Mouse (Mus musculus) heart, adult 8-10 months (tissue): Measurements from ENCODE around the gene Hap1. TPM values are rescaled to one million over a fixed set of nuclear protein-coding genes. Genes with fewer than 3 reads are reported as not detected.

Experiments used
- DNase-seq: peaks from one replicate; pipeline ENCODE4 v3.0.0; 2022; ENCODE audit warnings: low spot score
- total RNA-seq, 4 experiments: library from RNA; stranded (reverse); gene quantifications; 2 replicates each; pipeline ENCODE4 v1.2.4; 2022

Hap1 gene
- 1 to 10 TPM; 1.0 to 2.5 (median 2.0) TPM for total RNA-seq

- DNase-seq: peak; percentile 70
Observed at GRCm38 (mm10) chr11:100355972-100356818, at the start of gene Hap1. Gene Hap1 (minus strand): TSS chr11:100356128.

GRCm38 (mm10) chr11:100404456-100405074 lies 48.6 kb upstream of the Hap1 start:
- no peak for DNase-seq

GRCm38 (mm10) chr11:100403445-100404134 lies 47.7 kb upstream of the Hap1 start:
- no peak for DNase-seq

- no peak for DNase-seq
Observed at GRCm38 (mm10) chr11:100402682-100403081, 46.8 kb upstream of the Hap1 start.

- no peak for DNase-seq
Observed at GRCm38 (mm10) chr11:100402240-100402639, 46.3 kb upstream of the Hap1 start.

GRCm38 (mm10) chr11:100400842-100401241 lies 44.9 kb upstream of the Hap1 start:
- no peak for DNase-seq

GRCm38 (mm10) chr11:100399727-100400538 lies 44.0 kb upstream of the Hap1 start:
- DNase-seq: no peak

- no peak for DNase-seq
Observed at GRCm38 (mm10) chr11:100399320-100399719, 43.4 kb upstream of the Hap1 start.

- no peak for DNase-seq
Observed at GRCm38 (mm10) chr11:100398517-100398916, 42.6 kb upstream of the Hap1 start.

- peak; percentile 99 for DNase-seq
Observed at GRCm38 (mm10) chr11:100397600-100398389, 41.9 kb upstream of the Hap1 start, which contains the start of gene Jup. Gene Jup (minus strand): TSS chr11:100397763.

GRCm38 (mm10) chr11:100396886-100397599 lies 41.1 kb upstream of the Hap1 start:
- DNase-seq: no peak

- peak; percentile 65 for DNase-seq
Observed at GRCm38 (mm10) chr11:100395861-100396631, 40.1 kb upstream of the Hap1 start.

- DNase-seq: peak; percentile 90
Observed at GRCm38 (mm10) chr11:100395200-100395599, 39.3 kb upstream of the Hap1 start.

GRCm38 (mm10) chr11:100394353-100395074 lies 38.6 kb upstream of the Hap1 start:
- no peak for DNase-seq

GRCm38 (mm10) chr11:100393733-100394132 lies 37.8 kb upstream of the Hap1 start:
- no peak for DNase-seq

- DNase-seq: no peak
Observed at GRCm38 (mm10) chr11:100392958-100393357, 37.0 kb upstream of the Hap1 start.

- no peak for DNase-seq
Observed at GRCm38 (mm10) chr11:100391884-100392345, 36.0 kb upstream of the Hap1 start.
